Mouse (Mus musculus): ENCODE results near the gene Copg2. TPM values are rescaled to one million over a fixed set of nuclear protein-coding genes. Genes with fewer than 3 reads are reported as not detected.

Copg2 gene
- total and polyA plus RNA-seq, 3 experiments: 20.4 to 45.8 (median 32.8) TPM

DNA sequence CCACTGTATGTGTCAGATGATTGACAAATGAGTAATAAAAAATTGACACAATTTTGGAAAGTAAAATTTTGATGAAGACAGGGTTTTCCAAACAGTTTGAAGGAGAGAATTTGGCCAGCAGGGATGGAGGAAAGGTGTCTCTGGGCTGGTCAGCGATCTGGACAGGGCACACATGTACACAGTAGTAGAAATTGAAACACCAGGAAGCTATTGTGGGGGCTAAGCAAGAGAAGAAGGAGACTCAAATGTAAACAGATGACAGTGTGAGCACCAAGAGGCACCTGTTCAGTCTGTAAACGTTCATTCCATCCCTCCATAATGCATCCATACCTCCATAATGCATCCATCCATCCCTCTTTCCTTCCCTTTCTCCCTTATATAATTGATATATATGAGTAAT is 145.4 kb downstream of the Copg2 start:
- TF ChIP-seq GATA1 (IDR thresholded peaks at IDR 0.05; ENCODE audit: borderline replicate concordance, low read length): no peak
- TF ChIP-seq CTCF (IDR thresholded peaks at IDR 0.05; ENCODE audit: low read depth, low read length): no peak
- TF ChIP-seq GATA2 (IDR thresholded peaks at IDR 0.05; ENCODE audit: borderline replicate concordance, low read depth, low read length): no peak
- TF ChIP-seq POLR2AphosphoS5 (IDR thresholded peaks at IDR 0.05; ENCODE audit: insufficient replicate concordance, low read depth, low read length): no peak
- TF ChIP-seq TAL1 (conservative IDR thresholded peaks at IDR 0.05; ENCODE audit: low read depth, low read length): no peak
- peaks cover 40% of the 10 kb centered on the region for H3K36me3 ChIP-seq (replicated peaks)
- H3K4me3 ChIP-seq (ENCODE audit: low read depth, low read length): no peak overlapping the region
- ATAC-seq (ENCODE audit: extremely low read depth, insufficient number of reproducible peaks, low FRiP score, poor library complexity, severe bottlenecking) (no peak), DNase-seq (ENCODE audit: low spot score) (no peak)
- H3K9me3 ChIP-seq (replicated peaks): no peaks in the 10 kb centered on the region
- no peaks in the 10 kb centered on the region for H3K4me1 ChIP-seq (ENCODE audit: insufficient read depth, low read depth, low read length)
- H3K27me3 ChIP-seq (ENCODE audit: insufficient read depth, low read length): no peaks in the 10 kb centered on the region

DNA sequence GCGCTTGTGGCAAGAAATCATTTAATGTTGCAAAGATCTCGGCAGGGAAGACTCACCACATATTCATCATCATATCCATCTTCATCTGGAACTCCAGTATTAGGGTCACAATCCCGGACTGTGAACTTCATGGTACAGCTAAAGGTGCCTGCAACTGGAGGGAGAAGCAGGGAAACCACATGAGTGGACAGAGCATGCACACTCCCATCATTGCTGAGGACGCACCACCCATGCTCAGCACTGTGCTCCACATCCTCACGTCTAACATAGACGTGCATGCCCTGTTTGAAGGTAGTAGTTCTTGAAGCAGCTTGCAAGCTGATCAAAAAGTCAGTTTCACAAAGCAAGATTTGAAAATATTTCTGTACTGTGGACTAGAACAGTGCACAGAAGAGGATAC is 146.1 kb downstream of the Copg2 start:
- H3K4me3 ChIP-seq (ENCODE audit: low read depth, low read length): no peak overlapping the region
- no peaks in the 10 kb centered on the region for H3K4me1 ChIP-seq (ENCODE audit: insufficient read depth, low read depth, low read length)
- H3K27me3 ChIP-seq (ENCODE audit: insufficient read depth, low read length): no peaks in the 10 kb centered on the region
- peaks cover 42% of the 10 kb centered on the region for H3K36me3 ChIP-seq (replicated peaks)
- DNase-seq (ENCODE audit: low spot score) (no peak), ATAC-seq (ENCODE audit: extremely low read depth, insufficient number of reproducible peaks, low FRiP score, poor library complexity, severe bottlenecking) (no peak)
- no peaks in the 10 kb centered on the region for H3K9me3 ChIP-seq (replicated peaks)
- TF ChIP-seq POLR2AphosphoS5 (IDR thresholded peaks at IDR 0.05; ENCODE audit: insufficient replicate concordance, low read depth, low read length) (no peak), GATA1 (IDR thresholded peaks at IDR 0.05; ENCODE audit: borderline replicate concordance, low read length) (no peak), TAL1 (conservative IDR thresholded peaks at IDR 0.05; ENCODE audit: low read depth, low read length) (no peak), GATA2 (IDR thresholded peaks at IDR 0.05; ENCODE audit: borderline replicate concordance, low read depth, low read length) (no peak), CTCF (IDR thresholded peaks at IDR 0.05; ENCODE audit: low read depth, low read length) (no peak)

DNA sequence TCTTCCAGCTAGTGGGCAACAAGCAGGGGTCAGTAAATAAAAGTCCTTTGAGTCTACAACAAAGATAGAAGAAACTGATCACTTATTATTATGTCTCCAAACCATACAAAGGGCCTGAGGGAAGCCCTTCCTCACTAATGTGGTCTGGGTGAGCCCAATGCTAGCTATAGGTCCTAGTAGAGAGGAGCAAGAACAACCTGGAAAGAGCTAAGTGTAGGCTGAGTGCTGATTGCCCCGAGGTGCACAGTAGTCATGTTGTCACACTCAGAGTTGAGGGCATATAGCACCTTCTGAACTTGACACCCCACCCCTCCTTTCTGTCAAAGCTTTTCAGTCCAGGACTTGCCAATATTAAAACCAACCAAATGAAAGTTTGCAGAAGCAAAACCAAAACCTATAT is 146.7 kb downstream of the Copg2 start:
- H3K36me3 ChIP-seq (replicated peaks): peaks cover 46% of the 10 kb centered on the region
- H3K4me1 ChIP-seq (ENCODE audit: insufficient read depth, low read depth, low read length): no peaks in the 10 kb centered on the region
- H3K4me3 ChIP-seq (ENCODE audit: low read depth, low read length): no peak overlapping the region
- no peaks in the 10 kb centered on the region for H3K9me3 ChIP-seq (replicated peaks)
- TF ChIP-seq POLR2AphosphoS5 (IDR thresholded peaks at IDR 0.05; ENCODE audit: insufficient replicate concordance, low read depth, low read length) (no peak), TAL1 (conservative IDR thresholded peaks at IDR 0.05; ENCODE audit: low read depth, low read length) (no peak), CTCF (IDR thresholded peaks at IDR 0.05; ENCODE audit: low read depth, low read length) (no peak), GATA1 (IDR thresholded peaks at IDR 0.05; ENCODE audit: borderline replicate concordance, low read length) (no peak), GATA2 (IDR thresholded peaks at IDR 0.05; ENCODE audit: borderline replicate concordance, low read depth, low read length) (no peak)
- H3K27me3 ChIP-seq (ENCODE audit: insufficient read depth, low read length): no peaks in the 10 kb centered on the region
- ATAC-seq (ENCODE audit: extremely low read depth, insufficient number of reproducible peaks, low FRiP score, poor library complexity, severe bottlenecking): no peak
- no peak for DNase-seq (ENCODE audit: low spot score)

DNA sequence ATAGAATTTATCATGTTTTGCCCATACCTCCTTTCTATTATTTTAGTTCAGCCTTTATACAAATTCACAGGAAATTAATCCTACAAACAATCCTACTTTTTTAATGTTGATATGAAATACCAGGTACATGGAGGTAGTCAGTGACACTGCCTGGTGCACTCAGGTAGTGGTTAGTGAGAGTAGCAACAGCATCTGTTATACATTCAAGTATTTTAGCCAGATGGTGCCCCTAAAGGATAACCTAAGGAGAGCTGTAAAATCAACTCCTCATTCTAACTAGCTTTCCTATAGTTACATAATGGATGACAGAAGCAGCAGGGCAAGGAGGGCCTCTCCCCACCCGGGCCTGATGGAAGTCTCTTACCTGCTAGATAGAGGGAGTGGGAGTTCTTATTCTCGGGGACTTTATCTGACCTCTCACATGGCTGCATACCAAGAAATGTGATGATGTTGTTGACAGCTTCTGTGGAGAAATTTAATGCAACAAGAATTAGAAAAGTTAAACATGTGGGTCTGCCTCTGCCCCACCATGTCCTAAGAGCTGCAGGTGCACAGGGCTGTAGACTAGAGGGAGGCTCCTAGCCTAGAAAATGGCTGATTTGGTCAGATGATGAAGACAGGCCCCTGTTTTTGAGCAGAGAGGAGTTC is 147.4 kb downstream of the Copg2 start:
- Histone ChIP-seq H3K9me3 (replicated peaks) (no peaks in the 10 kb centered on the region), H3K36me3 (replicated peaks) (peaks cover 49% of the 10 kb centered on the region), H3K27me3 (ENCODE audit: insufficient read depth, low read length) (no peaks in the 10 kb centered on the region), H3K4me3 (ENCODE audit: low read depth, low read length) (no peak overlapping the region), H3K4me1 (ENCODE audit: insufficient read depth, low read depth, low read length) (no peaks in the 10 kb centered on the region)
- DNase-seq (ENCODE audit: low spot score): no peak
- TF ChIP-seq TAL1 (conservative IDR thresholded peaks at IDR 0.05; ENCODE audit: low read depth, low read length) (no peak), GATA2 (IDR thresholded peaks at IDR 0.05; ENCODE audit: borderline replicate concordance, low read depth, low read length) (no peak), GATA1 (IDR thresholded peaks at IDR 0.05; ENCODE audit: borderline replicate concordance, low read length) (no peak), CTCF (IDR thresholded peaks at IDR 0.05; ENCODE audit: low read depth, low read length) (no peak), POLR2AphosphoS5 (IDR thresholded peaks at IDR 0.05; ENCODE audit: insufficient replicate concordance, low read depth, low read length) (no peak)
- ATAC-seq (ENCODE audit: extremely low read depth, insufficient number of reproducible peaks, low FRiP score, poor library complexity, severe bottlenecking): no peak

DNA sequence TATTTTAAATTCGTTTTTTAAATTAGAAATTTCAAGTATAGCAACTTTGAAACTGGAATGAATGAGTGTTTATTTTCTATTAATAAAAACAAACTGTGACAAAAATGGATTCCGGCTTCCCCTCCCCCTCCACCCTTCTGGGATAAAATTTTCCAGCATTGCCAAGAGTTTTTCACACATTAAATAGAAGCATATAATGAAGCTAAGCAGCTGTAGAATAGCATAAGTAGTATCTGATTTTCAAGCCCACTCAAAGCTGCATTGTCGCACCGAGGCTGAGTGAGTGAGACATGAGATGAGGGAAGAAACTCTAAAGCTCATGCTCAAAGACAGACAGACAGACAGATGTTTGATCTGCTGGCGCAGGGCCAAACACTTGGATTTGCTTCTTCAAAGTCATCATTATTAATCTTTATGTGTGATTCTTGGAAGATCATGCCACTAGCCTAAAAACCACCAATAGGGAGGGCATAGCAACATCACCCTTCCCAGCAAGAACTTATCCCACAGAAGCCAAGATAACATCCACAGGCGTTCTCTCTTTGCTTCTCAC is 148.2 kb downstream of the Copg2 start:
- DNase-seq (ENCODE audit: low spot score): no peak
- no peaks in the 10 kb centered on the region for H3K4me1 ChIP-seq (ENCODE audit: insufficient read depth, low read depth, low read length)
- no peak for ATAC-seq (ENCODE audit: extremely low read depth, insufficient number of reproducible peaks, low FRiP score, poor library complexity, severe bottlenecking)
- peaks cover 56% of the 10 kb centered on the region for H3K36me3 ChIP-seq (replicated peaks)
- TF ChIP-seq POLR2AphosphoS5 (IDR thresholded peaks at IDR 0.05; ENCODE audit: insufficient replicate concordance, low read depth, low read length) (no peak), CTCF (IDR thresholded peaks at IDR 0.05; ENCODE audit: low read depth, low read length) (no peak), TAL1 (conservative IDR thresholded peaks at IDR 0.05; ENCODE audit: low read depth, low read length) (no peak), GATA1 (IDR thresholded peaks at IDR 0.05; ENCODE audit: borderline replicate concordance, low read length) (no peak), GATA2 (IDR thresholded peaks at IDR 0.05; ENCODE audit: borderline replicate concordance, low read depth, low read length) (no peak)
- no peaks in the 10 kb centered on the region for H3K9me3 ChIP-seq (replicated peaks)
- no peaks in the 10 kb centered on the region for H3K27me3 ChIP-seq (ENCODE audit: insufficient read depth, low read length)
- no peak overlapping the region for H3K4me3 ChIP-seq (ENCODE audit: low read depth, low read length)

DNA sequence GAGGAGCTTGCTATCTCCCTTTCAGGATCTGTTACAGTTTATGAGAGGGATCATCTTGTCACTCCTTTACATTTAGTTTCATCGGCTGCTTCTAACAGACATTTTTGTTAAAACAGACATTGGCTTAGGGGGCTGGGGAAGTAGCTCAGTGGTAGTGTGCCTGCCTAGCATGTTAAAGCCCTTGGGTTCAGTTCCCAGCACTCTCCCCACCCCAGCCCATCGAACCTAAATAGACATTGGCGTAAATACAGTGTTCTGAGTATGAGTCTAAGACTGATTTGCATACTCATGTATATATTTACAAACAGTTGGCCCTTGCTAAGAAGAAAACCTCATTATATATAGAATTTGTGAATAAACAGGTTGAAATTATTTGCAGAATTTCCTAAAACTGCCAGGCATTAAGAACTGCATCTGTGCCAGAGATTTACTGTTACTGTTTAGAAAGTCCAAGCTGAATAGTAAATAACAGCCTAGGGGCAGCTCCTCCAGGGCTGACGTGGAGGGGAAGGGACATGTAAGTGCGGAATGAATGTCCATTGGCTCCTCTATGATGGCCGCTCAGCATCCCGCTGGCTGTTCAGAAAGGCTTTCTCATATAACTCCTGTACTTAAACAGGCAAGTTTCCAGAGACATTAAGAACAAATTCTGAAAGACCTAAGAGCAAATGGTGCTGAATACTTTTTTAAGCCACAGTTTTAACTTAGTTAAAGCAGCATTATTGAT is 148.8 kb downstream of the Copg2 start:
- ATAC-seq (ENCODE audit: extremely low read depth, insufficient number of reproducible peaks, low FRiP score, poor library complexity, severe bottlenecking): no peak

More for the DNA sequence above, 148.8 kb downstream of the Copg2 start:
- no peaks in the 10 kb centered on the region for H3K27me3 ChIP-seq (ENCODE audit: insufficient read depth, low read length)
- no peaks in the 10 kb centered on the region for H3K4me1 ChIP-seq (ENCODE audit: insufficient read depth, low read depth, low read length)
- H3K9me3 ChIP-seq (replicated peaks): no peaks in the 10 kb centered on the region
- DNase-seq (ENCODE audit: low spot score): no peak
- no peak for TF ChIP-seq GATA2 (IDR thresholded peaks at IDR 0.05; ENCODE audit: borderline replicate concordance, low read depth, low read length)
- no peak for TF ChIP-seq POLR2AphosphoS5 (IDR thresholded peaks at IDR 0.05; ENCODE audit: insufficient replicate concordance, low read depth, low read length)
- no peak for TF ChIP-seq TAL1 (conservative IDR thresholded peaks at IDR 0.05; ENCODE audit: low read depth, low read length)
- H3K36me3 ChIP-seq (replicated peaks): peaks cover 58% of the 10 kb centered on the region
- no peak overlapping the region for H3K4me3 ChIP-seq (ENCODE audit: low read depth, low read length)

Data from G1E (cell line).